Mouse (Mus musculus) right cerebral cortex, postnatal 14 days (tissue): ENCODE measurements around the gene Dnah11.

Source experiments
- DNase-seq: peaks from one replicate; pipeline ENCODE4 v3.0.0; 2022

Dnah11 gene

DNA sequence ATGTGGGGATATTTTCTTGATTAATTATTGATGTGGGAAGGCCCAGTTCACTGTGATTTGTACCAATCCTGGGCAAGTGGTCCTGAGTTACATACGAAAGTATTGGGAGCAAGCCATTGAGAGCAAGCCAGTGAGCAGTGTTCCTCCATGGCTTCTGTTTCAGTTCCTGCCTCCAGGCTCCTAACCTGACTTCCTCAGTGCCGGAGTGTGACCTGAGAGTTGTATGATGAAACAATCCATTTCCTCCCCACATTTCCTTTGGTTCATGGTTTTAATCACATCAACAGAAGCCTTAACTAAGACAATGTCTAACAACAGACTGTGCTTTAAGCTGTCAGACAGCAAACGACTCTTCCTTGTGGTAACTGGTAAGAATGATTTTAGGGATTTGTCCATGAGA, 114.0 kb downstream of the Dnah11 start:
- no peak for DNase-seq

DNA sequence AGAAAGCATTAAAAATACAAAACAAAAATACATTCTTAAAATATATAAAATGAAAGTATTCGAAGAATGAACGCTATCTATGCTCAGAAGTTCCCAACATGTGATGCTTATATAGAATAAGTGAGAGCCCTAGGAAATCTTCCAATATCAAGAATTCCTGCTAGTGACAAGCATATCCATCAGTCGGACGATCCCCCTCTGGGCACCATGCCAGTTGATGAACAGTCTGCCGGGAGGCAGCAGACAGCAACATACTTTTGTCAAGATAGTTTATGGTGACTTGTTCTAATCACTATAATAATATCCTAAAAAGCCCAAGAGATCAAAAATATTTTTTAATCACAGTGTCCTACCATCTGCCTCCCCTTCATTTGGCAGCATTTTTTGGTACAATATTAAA, 114.7 kb downstream of the Dnah11 start:
- no peak for DNase-seq

DNA sequence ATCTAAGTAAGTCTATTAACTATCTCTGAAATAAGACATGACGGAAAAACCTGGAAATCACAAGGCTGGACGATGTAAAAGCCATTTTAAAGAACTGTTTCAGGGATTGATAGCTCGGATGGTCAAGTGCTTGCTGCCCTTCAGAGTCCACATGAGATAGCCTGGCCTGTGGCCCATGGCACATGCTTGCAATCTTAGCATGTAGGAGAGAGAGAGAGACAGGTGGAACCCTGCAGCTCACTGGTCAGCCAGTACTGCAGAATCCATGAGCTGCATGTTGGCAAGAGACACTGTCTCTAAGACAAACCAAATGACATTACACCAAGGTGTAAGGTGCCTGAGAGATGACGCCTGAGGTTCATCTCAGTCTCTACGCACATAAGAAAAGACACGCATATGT, 118.4 kb downstream of the Dnah11 start:
- DNase-seq = no peak

DNA sequence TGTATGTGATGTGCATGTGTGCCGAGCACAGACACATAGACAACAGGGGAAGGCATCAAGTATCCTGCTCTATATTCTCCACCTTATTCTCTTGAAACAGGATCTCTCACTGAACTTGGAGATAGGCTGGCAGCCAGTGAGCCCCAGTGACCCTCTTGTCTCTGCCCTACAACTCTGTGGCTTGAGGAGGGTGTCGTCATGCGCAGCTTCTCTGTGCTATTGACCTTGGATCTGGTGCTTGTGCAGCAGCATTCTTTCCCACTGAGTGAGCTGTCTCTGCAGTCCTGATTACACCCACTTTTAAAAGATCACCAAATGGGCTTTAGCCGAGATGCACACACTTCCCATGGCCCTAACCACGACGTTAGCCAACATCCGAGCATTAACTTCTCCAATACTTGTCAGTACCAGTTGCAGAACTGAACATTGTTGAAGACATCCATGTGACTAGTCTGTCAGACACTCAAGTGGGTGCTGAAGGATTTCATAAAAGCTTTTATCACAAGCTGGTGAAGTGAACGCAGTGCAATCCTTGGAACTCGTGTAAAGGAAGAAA, 120.3 kb downstream of the Dnah11 start:
- no peak for DNase-seq

DNA sequence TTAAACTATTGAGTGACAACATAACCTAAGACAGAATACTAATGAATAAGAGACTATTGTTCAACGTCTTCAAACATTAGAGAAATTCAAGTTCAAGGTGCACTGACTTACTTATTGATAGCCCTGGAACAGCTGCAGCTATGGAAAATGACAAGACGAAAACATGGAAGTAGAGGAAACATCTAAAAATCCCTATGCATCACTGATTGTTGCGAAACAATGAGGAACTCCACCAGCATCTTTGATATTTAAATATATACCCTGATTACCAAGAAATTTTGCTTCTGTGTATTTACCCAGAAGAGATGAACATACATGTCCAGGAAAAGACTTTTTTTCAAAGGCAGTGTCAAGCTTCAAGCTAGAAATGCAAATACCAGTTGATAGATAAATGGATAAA, 122.0 kb downstream of the Dnah11 start:
- no peak for DNase-seq

DNA sequence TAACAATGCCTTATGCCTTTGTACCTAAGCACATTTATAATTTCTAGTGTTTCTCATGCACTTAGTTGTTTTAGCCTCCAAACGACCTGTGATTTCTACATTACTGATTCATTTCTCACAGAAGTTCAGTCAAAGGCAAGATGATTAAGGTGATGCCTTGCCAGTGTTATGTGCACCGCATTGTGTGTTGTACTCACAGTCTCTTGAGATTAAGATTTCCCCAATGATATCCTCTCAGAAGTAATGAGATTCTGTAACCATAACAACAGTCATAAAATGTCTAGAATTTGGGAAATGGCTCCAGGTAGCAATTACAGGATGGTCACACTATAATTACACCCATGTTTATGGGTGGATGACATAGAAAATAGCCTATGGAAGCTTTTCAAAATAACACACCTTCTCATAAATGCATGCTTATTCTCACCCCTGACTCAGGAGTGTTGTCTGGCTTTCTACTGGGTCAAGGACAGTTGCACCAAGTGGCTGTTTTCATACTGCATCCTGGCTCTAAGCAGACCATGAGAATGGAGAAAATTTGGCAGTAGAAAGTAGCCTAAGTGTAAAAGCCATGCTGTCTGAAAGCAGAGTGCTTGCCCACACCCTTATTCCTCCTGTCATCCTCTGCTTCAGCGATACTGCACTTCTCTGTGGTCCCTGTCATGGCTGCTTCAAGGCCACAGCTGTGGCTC, 126.5 kb downstream of the Dnah11 start:
- no peak for DNase-seq

DNA sequence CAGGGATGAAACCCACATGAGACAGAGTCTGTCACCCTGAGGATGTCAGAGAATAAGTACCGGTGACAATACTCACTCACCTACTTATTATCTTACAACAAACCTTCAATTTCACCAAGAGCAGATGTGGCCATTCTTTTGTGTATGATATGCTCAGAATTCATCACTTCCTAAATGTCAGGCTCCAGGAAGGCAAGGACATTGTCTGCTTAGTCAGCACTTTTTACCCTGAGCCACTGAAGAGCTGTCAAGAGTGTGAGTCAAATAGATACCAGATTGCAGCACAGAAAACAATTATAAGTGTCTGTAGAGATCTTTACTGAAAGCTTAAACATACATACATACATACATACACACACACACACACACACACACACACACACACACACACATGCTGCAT, 127.2 kb downstream of the Dnah11 start:
- no peak for DNase-seq

DNA sequence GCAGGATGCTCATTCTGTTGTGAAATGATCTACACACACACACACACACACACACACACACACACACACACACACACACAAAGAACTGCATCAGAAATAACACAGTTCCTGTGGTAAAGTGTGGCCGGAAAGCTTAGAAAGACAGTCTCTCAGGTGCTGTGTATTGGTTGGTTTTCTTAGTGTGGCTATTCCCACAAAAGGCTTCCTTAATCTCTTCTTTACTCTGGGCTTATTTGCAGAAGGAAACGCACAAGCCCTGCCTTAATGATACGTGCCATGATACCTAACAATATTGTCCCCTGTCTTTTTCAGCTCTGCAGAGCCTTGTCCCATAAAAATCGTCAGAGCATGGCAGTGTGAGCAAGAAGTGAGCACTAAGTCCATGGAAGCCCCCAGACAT, 130.1 kb downstream of the Dnah11 start:
- no peak for DNase-seq

DNA sequence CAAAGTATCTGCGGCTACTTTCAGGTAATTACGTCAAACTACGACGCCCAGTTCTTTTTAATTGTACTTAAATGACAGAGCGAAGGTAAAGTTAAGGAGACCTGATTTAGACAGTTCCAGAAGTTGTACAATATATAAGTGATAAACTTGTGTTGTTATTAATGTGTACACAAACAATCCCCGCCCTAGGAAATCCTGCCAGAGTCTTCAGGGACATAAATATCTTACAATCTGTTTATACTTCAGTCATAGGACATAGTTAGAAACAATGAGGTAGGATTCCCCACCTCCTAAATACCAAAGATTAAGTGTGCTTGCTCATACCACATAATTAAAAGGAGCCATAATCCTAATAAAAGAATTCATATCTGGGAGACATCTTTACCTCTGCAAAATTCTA, 136.5 kb downstream of the Dnah11 start:
- no peak for DNase-seq

DNA sequence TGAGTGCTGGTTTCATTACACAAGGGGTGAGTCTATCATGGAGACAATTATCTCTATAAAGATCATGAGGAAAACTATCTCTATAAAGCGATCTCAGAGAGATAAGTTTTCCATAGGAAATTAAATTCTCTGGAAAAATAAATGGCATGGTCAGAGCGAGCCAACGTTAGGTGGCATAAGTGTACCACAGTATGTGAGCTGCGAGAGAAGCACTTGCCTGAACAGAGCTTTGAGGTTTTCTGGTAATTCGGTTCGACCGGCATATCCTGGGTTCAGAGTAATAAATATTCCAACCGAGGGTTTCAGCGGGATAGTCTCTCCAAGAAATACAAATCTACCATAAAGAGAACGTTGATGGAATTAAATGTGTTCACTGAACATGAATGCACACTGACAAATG, 142.0 kb downstream of the Dnah11 start:
- peak; percentile 17 for DNase-seq

DNA sequence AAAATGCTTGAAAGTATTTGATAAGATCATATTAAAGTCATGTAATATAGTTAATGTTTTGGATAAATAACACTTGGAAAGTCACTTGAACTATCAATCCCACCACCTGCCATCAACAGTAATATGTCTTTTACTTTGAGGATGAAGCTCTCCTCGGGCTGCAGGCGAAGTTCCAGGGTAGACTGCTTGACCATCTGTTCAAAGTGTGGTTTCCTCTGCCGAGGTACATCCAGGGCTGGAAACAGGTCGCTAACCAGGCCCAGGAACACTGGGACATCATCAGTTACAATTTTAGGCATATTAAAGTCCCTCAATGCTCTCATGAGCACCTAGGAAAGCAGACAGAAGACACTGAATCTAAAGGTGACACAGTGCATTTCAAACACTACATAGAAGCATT, 153.5 kb downstream of the Dnah11 start:
- no peak for DNase-seq

DNA sequence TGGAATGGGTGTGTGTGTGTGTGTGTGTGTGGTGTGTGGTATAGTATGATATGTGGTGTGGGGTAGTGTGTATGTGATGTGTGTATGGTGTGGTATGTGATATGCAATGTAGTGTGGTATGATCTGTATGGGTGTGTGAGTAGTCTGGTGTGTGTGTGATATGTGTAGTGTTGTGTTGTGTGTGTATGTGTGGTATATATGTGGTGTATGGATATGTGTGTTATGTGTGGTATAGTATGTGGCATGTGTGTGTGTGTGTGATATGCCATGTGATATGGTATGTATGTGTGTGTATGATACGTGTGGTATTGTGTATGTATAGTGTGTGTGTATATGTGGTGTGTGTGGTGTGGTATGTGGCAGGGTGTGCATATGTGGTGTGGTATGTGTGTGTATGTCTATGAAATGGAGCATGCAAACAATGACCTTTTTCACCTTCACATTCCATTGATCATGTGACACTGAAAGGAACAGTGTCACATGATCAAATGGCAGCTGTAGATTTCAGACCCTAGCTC, 155.7 kb downstream of the Dnah11 start:
- no peak for DNase-seq

DNA sequence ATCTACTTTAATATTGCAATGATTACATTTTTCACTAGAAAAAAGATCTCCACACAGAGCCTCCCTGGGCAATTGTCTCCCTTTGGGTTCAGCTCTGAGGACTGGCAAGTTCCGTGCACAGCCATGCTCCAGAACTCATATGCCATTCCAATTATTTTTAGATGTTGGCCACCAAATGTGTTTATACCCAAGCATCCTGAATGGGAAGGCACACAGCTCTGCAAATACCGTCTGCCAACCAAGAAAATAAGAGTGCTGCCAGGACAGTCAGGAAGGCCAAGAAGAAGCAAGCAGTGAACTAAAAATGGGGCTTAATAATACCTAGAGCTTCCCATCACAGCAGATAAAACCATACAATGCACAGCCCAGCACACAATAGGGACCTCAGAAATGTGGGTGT, 156.6 kb downstream of the Dnah11 start:
- no peak for DNase-seq

DNA sequence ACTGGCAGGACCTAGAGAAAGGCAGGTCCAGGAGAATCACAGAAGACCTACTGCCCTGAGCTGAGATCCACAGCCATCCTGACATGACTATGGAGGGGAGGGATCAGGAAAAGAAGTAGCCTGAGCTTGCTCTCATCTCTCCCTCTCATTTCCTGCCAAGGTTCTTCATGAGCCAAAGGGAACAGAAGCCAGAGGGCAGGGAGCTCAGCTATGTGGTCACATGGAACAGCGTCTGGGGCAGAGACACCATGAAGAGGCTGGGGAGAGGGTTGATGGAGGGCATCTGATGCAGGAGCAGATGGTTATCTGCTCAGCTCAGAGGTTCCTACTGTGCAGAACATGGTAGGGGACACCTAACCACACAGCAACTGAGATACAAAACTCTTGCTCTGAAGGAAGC, 163.9 kb downstream of the Dnah11 start:
- no peak for DNase-seq

DNA sequence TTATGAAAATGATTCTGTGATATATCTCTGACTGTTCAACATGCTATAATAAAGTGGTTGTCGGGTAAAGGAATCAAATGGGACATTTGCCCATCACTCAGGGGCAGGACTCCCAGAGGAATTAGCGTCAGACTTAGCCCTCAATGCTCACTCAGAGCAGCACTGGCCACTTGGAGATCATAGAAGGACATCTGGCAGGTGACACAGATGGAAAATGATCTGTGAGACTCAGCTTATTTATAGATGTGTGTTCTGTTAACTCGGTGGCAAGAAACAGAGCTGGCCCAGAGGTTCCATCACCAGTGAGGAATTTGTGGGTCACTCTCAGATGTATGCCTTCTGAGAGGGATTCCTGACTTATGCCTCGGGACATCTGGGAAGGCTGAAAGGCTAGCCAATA, 173.1 kb downstream of the Dnah11 start:
- DNase-seq = no peak

DNA sequence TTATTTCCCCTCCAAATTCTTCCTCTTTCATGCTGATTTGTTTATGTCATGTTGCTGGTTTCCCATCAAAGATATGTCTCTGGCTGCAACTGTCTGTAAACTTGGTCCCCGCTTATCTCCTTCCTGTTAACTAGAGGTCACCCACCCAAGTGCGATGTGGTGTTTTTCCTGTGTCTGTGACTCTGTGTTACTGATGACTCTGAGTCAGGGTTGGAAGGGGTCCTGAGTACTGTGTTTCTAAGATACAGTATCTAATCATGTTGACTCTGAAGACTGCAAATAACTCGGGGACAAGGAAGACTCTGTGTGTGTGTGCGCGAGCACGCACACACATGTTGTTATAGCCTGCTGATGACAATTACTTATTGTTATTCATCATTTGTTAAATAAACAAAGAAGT, 179.9 kb downstream of the Dnah11 start:
- DNase-seq = no peak

DNA sequence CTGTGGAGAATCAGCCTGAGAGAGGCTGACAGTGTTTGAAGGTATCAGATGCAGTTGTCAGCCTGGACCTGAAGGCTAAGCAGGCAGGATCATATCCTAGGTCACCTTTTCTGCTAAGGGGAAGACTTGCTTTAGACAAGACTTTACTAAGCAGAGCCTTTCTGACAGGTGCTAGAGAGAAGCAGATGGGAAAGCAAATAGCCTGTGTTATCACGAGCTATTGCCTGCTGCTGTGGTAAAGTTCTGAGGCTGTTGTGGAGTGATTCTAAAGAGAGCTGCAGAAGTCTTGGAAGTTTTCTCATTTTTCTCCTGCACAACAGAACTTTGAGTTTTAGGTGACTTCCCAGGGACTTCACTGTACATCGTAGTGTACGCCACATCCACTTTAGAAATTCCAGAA, 185.0 kb downstream of the Dnah11 start:
- no peak for DNase-seq

DNA sequence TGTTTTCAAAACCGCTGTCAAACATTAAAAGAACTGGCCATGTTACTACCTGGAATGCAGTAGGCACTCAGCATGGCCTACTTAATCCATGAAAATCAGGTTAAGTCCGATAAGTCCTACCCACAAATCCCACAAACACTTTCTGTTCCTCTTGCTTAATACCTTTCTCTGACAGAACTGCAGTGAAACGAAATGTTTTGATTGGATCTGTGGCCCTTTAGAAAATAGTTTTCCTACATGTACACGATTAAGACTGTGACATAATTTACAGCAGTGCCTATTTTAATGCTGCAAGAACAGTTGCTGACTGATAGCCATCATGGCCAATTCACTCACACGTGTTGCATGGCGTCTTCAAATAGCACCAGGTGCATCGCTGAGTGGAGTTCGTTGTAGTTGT, 186.9 kb downstream of the Dnah11 start:
- no peak for DNase-seq

DNA sequence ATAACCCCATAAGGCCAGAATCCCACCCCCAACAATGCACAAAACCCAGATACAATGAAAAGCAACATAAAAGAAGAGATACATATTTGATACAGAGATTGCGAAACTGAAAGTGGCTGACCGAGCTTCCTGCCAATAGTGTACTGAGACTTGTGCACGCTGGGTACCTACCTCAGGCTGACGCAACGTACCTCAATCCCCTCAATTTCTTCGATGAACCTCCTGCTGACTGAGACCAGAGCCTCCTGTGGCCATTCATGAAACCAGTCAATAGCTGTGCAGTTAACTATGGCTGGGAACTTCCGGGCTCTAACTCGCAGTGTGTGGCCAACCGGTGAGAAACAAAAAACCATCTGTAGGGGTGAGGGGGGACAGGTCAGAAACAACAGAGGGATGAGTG, 203.9 kb downstream of the Dnah11 start:
- DNase-seq = no peak

DNA sequence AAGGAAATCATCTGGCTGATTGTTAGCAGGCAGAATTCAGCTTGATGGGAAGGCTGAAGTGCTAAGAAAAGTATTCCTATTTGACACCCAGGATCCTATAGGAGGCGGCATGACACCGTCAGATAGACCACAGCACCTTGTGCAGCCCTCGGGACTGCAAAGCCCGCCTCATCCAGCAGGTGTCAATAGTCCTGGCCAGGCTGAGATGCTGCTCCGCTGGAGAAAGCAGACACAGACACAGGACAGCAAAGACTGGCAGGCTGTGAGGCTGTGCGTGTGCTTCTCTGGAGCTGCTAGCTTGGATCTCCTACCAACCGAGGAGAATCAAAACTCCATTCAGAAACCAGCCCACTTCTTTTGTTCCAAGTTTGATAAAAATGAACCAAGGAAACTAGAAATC, 205.3 kb downstream of the Dnah11 start:
- peak; percentile 63 for DNase-seq

DNA sequence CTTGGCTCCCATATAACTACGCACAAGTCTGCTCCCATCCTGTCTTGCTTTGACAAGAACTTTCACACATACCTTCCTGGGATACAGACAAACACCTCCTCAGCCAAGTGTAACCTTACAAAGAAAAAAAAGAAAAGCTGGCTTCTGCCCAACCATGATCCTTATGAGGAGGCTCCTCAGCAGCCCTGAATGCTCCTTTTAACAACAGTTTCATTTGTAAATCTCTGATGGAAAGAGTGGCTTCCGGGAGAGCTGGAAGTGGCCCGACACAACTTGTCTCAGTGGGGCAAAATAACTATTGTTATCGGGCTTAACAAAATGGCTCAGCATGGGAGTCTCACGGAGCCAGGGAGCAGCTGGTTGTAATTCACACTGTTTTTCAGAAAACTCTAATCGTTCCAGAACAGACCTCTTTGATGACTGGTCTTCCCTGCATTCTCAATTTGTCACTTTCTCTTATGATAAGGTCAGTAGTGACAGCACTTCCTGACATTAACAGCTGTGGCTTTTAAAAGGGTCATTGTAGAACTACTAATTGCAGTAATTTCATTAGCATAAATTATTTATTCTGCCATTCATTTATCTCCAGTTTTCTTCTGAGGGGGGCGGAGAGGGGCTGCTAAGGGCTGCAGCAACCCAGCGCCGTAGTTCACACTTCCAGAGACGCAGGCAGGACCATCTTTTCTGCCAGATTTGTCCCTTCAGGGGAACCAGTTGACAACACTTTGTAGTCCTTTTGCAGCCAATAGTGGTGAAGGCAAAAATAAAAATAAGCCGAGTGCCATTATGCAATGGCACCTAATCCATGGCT, 209.6 kb downstream of the Dnah11 start:
- DNase-seq = no peak

DNA sequence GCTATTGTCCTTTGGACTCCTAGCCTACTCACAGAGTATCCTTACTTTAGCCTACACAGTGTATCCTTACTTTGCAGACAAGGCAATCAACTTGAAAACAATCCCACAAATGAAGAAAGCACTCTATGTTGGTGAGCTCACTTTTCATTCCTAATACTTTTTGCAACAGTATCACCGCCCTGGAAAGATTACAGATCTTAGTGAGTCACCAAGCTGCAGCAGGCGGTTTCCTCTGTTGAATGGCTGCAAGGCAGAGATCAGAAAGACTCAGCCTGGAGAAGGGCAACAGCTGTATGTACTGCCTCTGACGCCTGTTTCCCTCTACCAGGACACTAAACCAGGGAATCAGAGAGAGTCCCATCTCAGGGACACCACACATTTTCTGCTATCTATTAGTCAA, 218.5 kb downstream of the Dnah11 start:
- DNase-seq = no peak

DNA sequence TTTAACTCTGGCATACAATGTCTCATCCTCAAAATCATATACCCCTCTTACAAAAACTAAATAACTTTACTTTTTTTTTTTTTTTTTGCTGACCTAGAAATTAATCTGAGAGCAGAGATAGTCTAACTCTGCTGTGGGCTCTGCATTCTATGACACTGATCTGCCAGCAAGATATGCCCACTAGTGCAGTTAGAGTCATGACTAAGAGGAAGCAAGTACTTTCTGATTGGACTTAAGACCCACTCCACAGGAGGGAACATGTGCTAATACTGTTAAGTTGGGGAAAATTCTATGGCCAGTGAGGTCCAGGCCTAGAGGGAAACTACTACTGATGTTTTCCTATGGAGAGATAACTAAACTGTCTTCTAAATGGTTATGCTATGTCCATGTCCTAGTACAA, 225.1 kb downstream of the Dnah11 start:
- no peak for DNase-seq

DNA sequence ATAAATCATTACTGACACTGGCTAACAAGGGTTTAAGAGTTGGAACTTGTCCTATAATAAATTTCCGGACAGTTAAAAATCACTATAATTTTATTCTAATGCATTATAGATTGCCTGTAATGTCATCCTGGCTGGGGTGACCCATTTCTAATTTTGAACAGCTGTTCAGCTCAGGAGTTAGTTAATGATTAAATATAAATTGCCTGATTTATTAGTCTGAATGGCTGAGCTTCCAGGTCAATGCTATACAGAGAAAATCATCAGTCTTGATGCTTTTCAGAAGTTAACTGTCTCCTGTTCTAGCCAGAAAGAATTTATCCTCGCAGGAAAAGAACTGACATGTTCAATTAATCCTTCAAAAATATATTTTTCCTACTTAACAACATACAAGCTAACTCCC, 236.1 kb downstream of the Dnah11 start:
- DNase-seq = no peak
